Mouse (Mus musculus) lung, postnatal 0 days (tissue): ENCODE measurements around the gene Ksr2.

Source experiments
- CTCF ChIP-seq: IDR thresholded peaks from 2 replicates; pipeline ENCODE4 v1.5.1; 2016; ENCODE audit warnings: antibody characterized with exemption, mild to moderate bottlenecking
- EP300 ChIP-seq: IDR thresholded peaks from 2 replicates; pipeline ENCODE4 v1.6.1; 2016; ENCODE audit warnings: antibody characterized with exemption, mild to moderate bottlenecking, control low read depth

- no peak for TF ChIP-seq CTCF
- no peak for TF ChIP-seq EP300
Measured at GRCm38 (mm10) chr5:117593273-117593672, 179.5 kb downstream of the Ksr2 start.
